Mouse (Mus musculus) small intestine, adult 2 months (tissue): ENCODE data around the gene Arhgap35. TPM values are rescaled to one million over a fixed set of nuclear protein-coding genes. Genes with fewer than 3 reads are reported as not detected.

Source experiments
- H3K27ac ChIP-seq: fragments of 200-500 bp; 2 replicates; pipeline ENCODE4 v1.5.1; 2012; ENCODE audit warnings: low read depth, low read length, control low read depth, inconsistent platforms; ENCODE audit not compliant: insufficient read depth
- H3K27me3 ChIP-seq: fragments of 200-500 bp; 2 replicates; pipeline ENCODE4 v1.6.1; 2012; ENCODE audit warnings: mild to moderate bottlenecking, moderate library complexity, low read length, inconsistent platforms; ENCODE audit not compliant: control insufficient read depth, insufficient read depth
- H3K36me3 ChIP-seq: fragments of 200-500 bp; 2 replicates; pipeline ENCODE4 v1.6.1; 2012; ENCODE audit warnings: mild to moderate bottlenecking, low read length, control low read depth, inconsistent platforms; ENCODE audit not compliant: control insufficient read depth, insufficient read depth
- H3K4me1 ChIP-seq: fragments of 200-500 bp; 2 replicates; pipeline ENCODE4 v1.6.1; 2012; ENCODE audit warnings: low read length, inconsistent platforms, mixed read lengths; ENCODE audit not compliant: control insufficient read depth, insufficient read depth, insufficient read length
- H3K4me3 ChIP-seq: fragments of 200-500 bp; 2 replicates; pipeline ENCODE4 v1.5.1; 2012; ENCODE audit warnings: low read depth, mild to moderate bottlenecking, control low read depth, inconsistent platforms, low read length, moderate library complexity
- CTCF ChIP-seq: fragments of 200-500 bp; IDR thresholded peaks from 2 replicates; pipeline ENCODE4 v1.5.1; 2012; ENCODE audit warnings: low read depth, mild to moderate bottlenecking, control low read depth, inconsistent platforms, low read length, moderate library complexity, mixed read lengths; ENCODE audit not compliant: insufficient replicate concordance, insufficient read length; ENCODE audit errors: extremely low read depth
- POLR2A ChIP-seq: fragments of 200-500 bp; IDR thresholded peaks from 2 replicates; pipeline ENCODE4 v1.6.1; 2012; ENCODE audit warnings: low read depth, mild to moderate bottlenecking, control low read depth, inconsistent platforms, low read length, moderate library complexity
- WGBS: fragments of 180-500 bp; shearing (Covaris S2); methylation state at CpG from one replicate; pipeline ENCODE4 v1.1.7; 2018; 5-methylcytosine and 5-hydroxymethylcytosine counted together
- polyA plus RNA-seq: library from polyadenylated mRNA; depleted of rRNA; stranded (reverse); fragments of >200 nt; gene quantifications from 2 replicates; pipeline ENCODE4 v1.2.3, GENCODE M21; 2012

Gene Arhgap35
- polyA plus RNA-seq, 1 experiment, result 11.6 TPM

- H3K4me3 ChIP-seq, result no peak overlapping the region
- no peaks in the 10 kb centered on the region for H3K4me1 ChIP-seq
- WGBS, result 86% methylated on average over 3 of the region's 3 CpGs
- no peaks in the 10 kb centered on the region for H3K36me3 ChIP-seq
- no peak overlapping the region for H3K27ac ChIP-seq
- TF ChIP-seq CTCF, result no peak
- no peak for TF ChIP-seq POLR2A
- no peaks in the 10 kb centered on the region for H3K27me3 ChIP-seq
Measured at GRCm38 (mm10) chr7:16554215-16554614, 60.6 kb downstream of the Arhgap35 start.

GRCm38 (mm10) chr7:16551581-16551980 is 63.2 kb downstream of the Arhgap35 start:
- no peaks in the 10 kb centered on the region for H3K27me3 ChIP-seq
- H3K27ac ChIP-seq, result no peak overlapping the region
- 80% methylated on average over 1 of the region's 1 CpGs for WGBS
- H3K4me1 ChIP-seq, result no peaks in the 10 kb centered on the region
- no peaks in the 10 kb centered on the region; the same call in 1 of the 2 replicates for H3K36me3 ChIP-seq
- TF ChIP-seq CTCF, result no peak
- TF ChIP-seq POLR2A, result no peak
- H3K4me3 ChIP-seq, result no peak overlapping the region

GRCm38 (mm10) chr7:16549299-16549698 is 65.5 kb downstream of the Arhgap35 start:
- WGBS, result 69% methylated on average over 1 of the region's 1 CpGs
- no peak for TF ChIP-seq CTCF
- TF ChIP-seq POLR2A, result no peak
- Histone ChIP-seq H3K27ac (no peak overlapping the region), H3K4me1 (no peaks in the 10 kb centered on the region), H3K27me3 (no peaks in the 10 kb centered on the region), H3K4me3 (no peak overlapping the region), H3K36me3 (peaks cover 2% of the 10 kb centered on the region; the same call in 1 of the 2 replicates)

- Histone ChIP-seq H3K4me1 (no peaks in the 10 kb centered on the region), H3K27ac (no peak overlapping the region), H3K27me3 (no peaks in the 10 kb centered on the region), H3K36me3 (peaks cover 2% of the 10 kb centered on the region; the same call in 1 of the 2 replicates), H3K4me3 (no peak overlapping the region)
- 87% methylated on average over 8 of the region's 8 CpGs for WGBS
- no peak for TF ChIP-seq POLR2A
- TF ChIP-seq CTCF, result no peak
Measured at GRCm38 (mm10) chr7:16544770-16545169, 70.0 kb downstream of the Arhgap35 start.

GRCm38 (mm10) chr7:16537220-16537903 is 77.4 kb downstream of the Arhgap35 start:
- Histone ChIP-seq H3K27ac (no peak overlapping the region), H3K4me3 (no peak overlapping the region), H3K4me1 (no peaks in the 10 kb centered on the region), H3K36me3 (no peaks in the 10 kb centered on the region), H3K27me3 (no peaks in the 10 kb centered on the region)
- 65% methylated on average over 5 of the region's 5 CpGs for WGBS
- TF ChIP-seq POLR2A (no peak), CTCF (no peak)

- Histone ChIP-seq H3K27ac (no peak overlapping the region), H3K36me3 (no peaks in the 10 kb centered on the region), H3K4me3 (no peak overlapping the region), H3K4me1 (no peaks in the 10 kb centered on the region; the same call in 1 of the 2 replicates), H3K27me3 (no peaks in the 10 kb centered on the region)
- WGBS, result 83% methylated on average over 2 of the region's 2 CpGs
- no peak for TF ChIP-seq CTCF
- no peak for TF ChIP-seq POLR2A
Measured at GRCm38 (mm10) chr7:16525995-16526394, 88.8 kb downstream of the Arhgap35 start.

GRCm38 (mm10) chr7:16525448-16525847 is 89.3 kb downstream of the Arhgap35 start:
- Histone ChIP-seq H3K27me3 (no peaks in the 10 kb centered on the region), H3K27ac (no peak overlapping the region), H3K36me3 (no peaks in the 10 kb centered on the region), H3K4me3 (no peak overlapping the region), H3K4me1 (no peaks in the 10 kb centered on the region; the same call in 1 of the 2 replicates)
- no peak for TF ChIP-seq POLR2A
- no peak for TF ChIP-seq CTCF
- WGBS, result 81% methylated on average over 3 of the region's 3 CpGs
